Mouse (Mus musculus) neural tube, embryonic 14.5 days (tissue): Measurements from ENCODE around the gene Armc9. TPM values are rescaled to one million over a fixed set of nuclear protein-coding genes. Genes with fewer than 3 reads are reported as not detected.

Experiments used
- ATAC-seq: fragments of 200-750 bp; cut with Nextera tagmentation; 2 replicates; pipeline ENCODE4 v1.8.0; 2017; ENCODE audit warnings: low read depth, mild to moderate bottlenecking, moderate TSS enrichment, moderate library complexity
- H3K27ac ChIP-seq: fragments of 300-500 bp; sonication (generic); 2 replicates; pipeline ENCODE4 v1.5.1; 2014; ENCODE audit warnings: low read depth, mild to moderate bottlenecking, control low read depth, low read length, moderate library complexity, mixed read lengths
- H3K27me3 ChIP-seq: fragments of 300-500 bp; sonication (generic); 2 replicates; pipeline ENCODE4 v1.6.1; 2014; ENCODE audit warnings: low read length; ENCODE audit not compliant: control insufficient read depth, insufficient read depth
- H3K36me3 ChIP-seq: fragments of 300-500 bp; sonication (generic); 2 replicates; pipeline ENCODE4 v1.6.1; 2014; ENCODE audit warnings: low read length, mixed read lengths; ENCODE audit not compliant: control insufficient read depth, insufficient read depth
- H3K4me1 ChIP-seq: fragments of 300-500 bp; sonication (generic); 2 replicates; pipeline ENCODE4 v1.6.1; 2014; ENCODE audit warnings: low read length; ENCODE audit not compliant: control insufficient read depth, insufficient read depth
- H3K4me2 ChIP-seq: fragments of 300-500 bp; sonication (generic); 2 replicates; pipeline ENCODE4 v1.6.1; 2014; ENCODE audit warnings: mild to moderate bottlenecking, low read depth, low read length, control low read depth
- H3K4me3 ChIP-seq: fragments of 300-500 bp; sonication (generic); 2 replicates; pipeline ENCODE4 v1.5.1; 2014; ENCODE audit warnings: low read depth, low read length, control low read depth, mixed read lengths
- H3K9ac ChIP-seq: fragments of 300-500 bp; sonication (generic); replicated peaks from 2 replicates; pipeline ENCODE4 v1.6.1; 2014; ENCODE audit warnings: low read depth, mild to moderate bottlenecking, control low read depth, low read length, mixed read lengths
- H3K9me3 ChIP-seq: fragments of 300-500 bp; sonication (generic); 2 replicates; pipeline ENCODE4 v1.6.1; 2016; ENCODE audit warnings: low read length; ENCODE audit not compliant: control insufficient read depth
- WGBS: fragments of 180-500 bp; shearing (Covaris S2); extraction: QIAGEN DNeasy Blood & Tissue Kit; methylation state at CpG from one replicate; pipeline ENCODE4 v1.1.7; 2014; 5-methylcytosine and 5-hydroxymethylcytosine counted together
- polyA plus RNA-seq: library from polyadenylated mRNA; unstranded; fragments of >200 nt; fragmentation: Nextera tagmentation; extraction: Ambion mirVana; gene quantifications from 2 replicates; pipeline ENCODE4 v1.2.1, GENCODE M21; 2014

Armc9 gene
- polyA plus RNA-seq, 1 experiment from 2014 or later, result 38.4 TPM

GRCm38 (mm10) chr1:86313096-86313771, 158.7 kb downstream of the Armc9 start:
- no peaks in the 10 kb centered on the region for H3K4me1 ChIP-seq
- no peak overlapping the region for H3K4me3 ChIP-seq
- no peak overlapping the region for H3K4me2 ChIP-seq
- H3K36me3 ChIP-seq, result no peaks in the 10 kb centered on the region
- H3K9ac ChIP-seq, result no peak overlapping the region
- H3K9me3 ChIP-seq, result no peaks in the 10 kb centered on the region
- H3K27me3 ChIP-seq, result no peaks in the 10 kb centered on the region
- H3K27ac ChIP-seq, result no peak overlapping the region
- WGBS, result 49% methylated on average over 16 of the region's 16 CpGs
- no peak for ATAC-seq

- WGBS, result 43% methylated on average over 15 of the region's 15 CpGs
- no peaks in the 10 kb centered on the region for H3K36me3 ChIP-seq
Measured at GRCm38 (mm10) chr1:86313772-86314125, 159.2 kb downstream of the Armc9 start.

GRCm38 (mm10) chr1:86320822-86321413, 166.3 kb downstream of the Armc9 start:
- no peak for ATAC-seq
- Histone ChIP-seq H3K9ac (no peak overlapping the region), H3K4me3 (no peak overlapping the region), H3K27ac (no peak overlapping the region), H3K4me1 (no peaks in the 10 kb centered on the region), H3K9me3 (no peaks in the 10 kb centered on the region), H3K27me3 (no peaks in the 10 kb centered on the region), H3K36me3 (no peaks in the 10 kb centered on the region), H3K4me2 (no peak overlapping the region)
- WGBS, result 94% methylated on average over 6 of the region's 8 CpGs

More at GRCm38 (mm10) chr1:86313772-86314125, 159.2 kb downstream of the Armc9 start:
- no peak overlapping the region for H3K9ac ChIP-seq
- H3K4me2 ChIP-seq, result no peak overlapping the region
- no peaks in the 10 kb centered on the region for H3K9me3 ChIP-seq
- H3K27ac ChIP-seq, result no peak overlapping the region
- no peak overlapping the region for H3K4me3 ChIP-seq
- ATAC-seq, result no peak
- no peaks in the 10 kb centered on the region for H3K27me3 ChIP-seq
- no peaks in the 10 kb centered on the region for H3K4me1 ChIP-seq

Other genes starting within 250 kb of the Armc9 start
- gene 4933407L21Rik, start 226.3 kb upstream of the Armc9 start, polyA plus RNA-seq, result 6.5 and 6.9 TPM in 2 replicates
- gene Gpr55, start 193.8 kb upstream of the Armc9 start, polyA plus RNA-seq, result 0.13 and 0.14 TPM in 2 replicates
- 0.51 and 0.66 TPM in 2 replicates for gene Spata3, start 138.0 kb upstream of the Armc9 start, polyA plus RNA-seq
- gene 2810459M11Rik, start 108.9 kb upstream of the Armc9 start, polyA plus RNA-seq, result 5.4 and 8.1 TPM in 2 replicates
- gene Psmd1, start 90.4 kb upstream of the Armc9 start, polyA plus RNA-seq, result 184 and 218 TPM in 2 replicates
- 0.61 and 0.86 TPM in 2 replicates for gene Htr2b, start 42.8 kb upstream of the Armc9 start, polyA plus RNA-seq
- 0.48 and 0.86 TPM in 2 replicates for gene Gm21972, start 21.1 kb upstream of the Armc9 start, polyA plus RNA-seq
- gene B3gnt7, start 148.1 kb downstream of the Armc9 start, polyA plus RNA-seq, result 5.0 and 6.8 TPM in 2 replicates
- gene Ncl, start 204.6 kb downstream of the Armc9 start, polyA plus RNA-seq, result 165 and 194 TPM in 2 replicates